Mouse (Mus musculus) embryonic fibroblast, embryonic 13.5 days (primary cell): Measurements from ENCODE around the gene Igsf11.

Experiments
- CTCF ChIP-seq: IDR thresholded peaks from 2 replicates; pipeline ENCODE4 v1.5.1; 2011; ENCODE audit warnings: mild to moderate bottlenecking, control low read depth, low read length, moderate library complexity, borderline replicate concordance; ENCODE audit not compliant: insufficient read depth
- POLR2A ChIP-seq: IDR thresholded peaks from 2 replicates; pipeline ENCODE4 v1.6.1; 2011; ENCODE audit warnings: low read depth, mild to moderate bottlenecking, control low read depth, low read length, moderate library complexity

DNA sequence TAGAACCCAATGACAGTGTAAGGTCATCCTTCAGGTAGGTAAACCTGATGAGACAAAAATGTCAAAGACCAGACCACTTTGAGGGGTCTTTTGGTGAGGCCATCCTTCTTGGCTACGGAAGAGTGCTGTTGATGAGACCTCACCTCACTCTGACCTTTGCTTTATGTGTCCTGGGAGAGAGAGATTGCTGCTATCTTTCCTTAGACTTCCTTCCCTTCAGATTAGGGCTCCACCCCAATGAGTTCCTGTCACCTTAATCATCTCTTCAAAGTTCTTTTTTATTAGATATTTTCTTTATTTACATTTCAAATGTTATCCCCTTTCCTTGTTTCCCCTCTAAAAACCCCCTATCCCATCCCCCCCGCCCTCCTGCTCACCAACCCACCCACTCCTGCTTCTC lies 161.3 kb downstream of the Igsf11 start:
- TF ChIP-seq POLR2A = no peak
- TF ChIP-seq CTCF = no peak
